In genomic region chr10:15807271-15807670, GRCm38 (mm10) we compare ENCODE assay signal across 21 mouse cellular contexts.
DNase-seq lines count a peak whose midpoint lies in the region; ATAC-seq and TF ChIP-seq lines count a peak whose summit lies in the region.
"Had no signal": no experiment of that assay in that cellular context is flagged by ENCODE, and none has a peak within 500 bp of the region (broad histone marks: within the 10 kb centered on the region; RNA-seq: fewer than 3 reads in every experiment).

No protein-coding gene starts in this region.

- no peak for DNase-seq in forebrain, postnatal 0 days
- peak; percentile 5 to 15 for DNase-seq in left cerebral cortex, adult 18-20 months (ENCODE audit: low spot score in 2 of 2)
- no peak for DNase-seq in left cerebral cortex, postnatal 4 days
- DNase-seq in brain, adult 2 months (ENCODE audit: low read depth, low spot score), result peak; percentile 67
- peak; percentile 71 for DNase-seq in telencephalon, adult 2 months (ENCODE audit: low read depth, low spot score)
- DNase-seq in cerebellum, postnatal 4 days (ENCODE audit: low spot score in 2 of 2), result no peak
- DNase-seq: adrenal gland, adult 8-10 months; adrenal gland, postnatal 36 days; B cell, adult 2 months; cerebellum, adult 11 months; cerebellum, adult 8-10 months; cerebellum, postnatal 14 days; gastrocnemius, postnatal 14 days had no signal

- no peak overlapping the region for H3K27ac ChIP-seq in forebrain, postnatal 0 days (ENCODE audit: low read depth, low read length)
- H3K27ac ChIP-seq in forebrain, embryonic 16.5 days (ENCODE audit: low read length), result no peak overlapping the region
- H3K27ac ChIP-seq: embryonic facial prominence, embryonic 12.5 days; forebrain, embryonic 15.5 days; hindbrain, embryonic 10.5 days; hindbrain, embryonic 14.5 days had no signal

- H3K9me3 ChIP-seq in forebrain, postnatal 0 days (ENCODE audit: low read length), result no peaks in the 10 kb centered on the region
- no peaks in the 10 kb centered on the region for H3K9me3 ChIP-seq in forebrain, embryonic 16.5 days (ENCODE audit: control insufficient read depth, low read length)
- H3K9me3 ChIP-seq: embryonic facial prominence, embryonic 12.5 days; forebrain, embryonic 15.5 days; G1E; heart, embryonic 12.5 days; hindbrain, embryonic 10.5 days had no signal

- no peak overlapping the region for H3K4me2 ChIP-seq in forebrain, postnatal 0 days (ENCODE audit: low read depth)
- H3K4me2 ChIP-seq in forebrain, embryonic 16.5 days (ENCODE audit: low read length), result no peak overlapping the region
- H3K4me2 ChIP-seq: embryonic facial prominence, embryonic 12.5 days; forebrain, embryonic 15.5 days; heart, embryonic 12.5 days; hindbrain, embryonic 14.5 days had no signal

- H3K4me3 ChIP-seq in forebrain, postnatal 0 days (ENCODE audit: low read depth, low read length), result no peak overlapping the region
- no peak overlapping the region for H3K4me3 ChIP-seq in forebrain, embryonic 16.5 days (replicated peaks; ENCODE audit: low read length)
- H3K4me3 ChIP-seq: embryonic facial prominence, embryonic 12.5 days; forebrain, embryonic 15.5 days; heart, embryonic 12.5 days; hindbrain, embryonic 10.5 days had no signal

- no peaks in the 10 kb centered on the region for H3K27me3 ChIP-seq in forebrain, postnatal 0 days (ENCODE audit: insufficient read depth, low read length)
- H3K27me3 ChIP-seq in forebrain, embryonic 16.5 days (replicated peaks; ENCODE audit: control insufficient read depth, insufficient read depth, low read length), result no peaks in the 10 kb centered on the region
- H3K27me3 ChIP-seq: embryonic facial prominence, embryonic 12.5 days; forebrain, embryonic 15.5 days; heart, embryonic 12.5 days had no signal

- 0 out of 2 replicates have a peak, but pooled peaks have one; percentile 32 for ATAC-seq in forebrain, postnatal 0 days
- ATAC-seq in forebrain, embryonic 16.5 days, result no peak
- ATAC-seq: CD4-positive, CD25-positive, alpha-beta regulatory T cell, adult 4 months; forebrain, embryonic 15.5 days had no signal

- intact Hi-C loops in left cerebral cortex, postnatal 4 days (cut with DNase I), result no loop called here

- no peaks in the 10 kb centered on the region for H3K36me3 ChIP-seq in forebrain, postnatal 0 days (ENCODE audit: insufficient read depth)
- no peaks in the 10 kb centered on the region for H3K36me3 ChIP-seq in forebrain, embryonic 16.5 days (ENCODE audit: control insufficient read depth, insufficient read depth)
- H3K36me3 ChIP-seq: embryonic facial prominence, embryonic 12.5 days; forebrain, embryonic 15.5 days; G1E; heart, embryonic 12.5 days; hindbrain, embryonic 10.5 days had no signal

- 81% methylated on average over 3 of the region's 3 CpGs for WGBS in forebrain, postnatal 0 days
- WGBS in forebrain, embryonic 16.5 days, result 86% methylated on average over 3 of the region's 3 CpGs

- no peaks in the 10 kb centered on the region for H3K4me1 ChIP-seq in forebrain, postnatal 0 days (ENCODE audit: insufficient read depth)
- no peaks in the 10 kb centered on the region for H3K4me1 ChIP-seq in forebrain, embryonic 16.5 days (replicated peaks; ENCODE audit: control insufficient read depth, insufficient read depth, low read length)
- H3K4me1 ChIP-seq: embryonic facial prominence, embryonic 12.5 days; forebrain, embryonic 15.5 days; heart, embryonic 12.5 days; hindbrain, embryonic 10.5 days had no signal

- no peak overlapping the region for H3K9ac ChIP-seq in forebrain, postnatal 0 days
- H3K9ac ChIP-seq in forebrain, embryonic 16.5 days (replicated peaks; ENCODE audit: low read depth, low read length), result no peak overlapping the region
- H3K9ac ChIP-seq: embryonic facial prominence, embryonic 12.5 days; forebrain, embryonic 15.5 days; heart, embryonic 12.5 days; hindbrain, embryonic 14.5 days had no signal

- no peak for TF ChIP-seq CTCF in forebrain, postnatal 0 days (IDR thresholded peaks at IDR 0.05; ENCODE audit: low read depth)

Comparison
In these comparisons a context has a peak if more than half of its experiments do, and no peak if none do; other contexts are left out.
1. DNase-seq: peak in left cerebral cortex, adult 18-20 months (2 of 2), brain, adult 2 months (single experiment) and telencephalon, adult 2 months (single experiment); none in forebrain, postnatal 0 days (single experiment), left cerebral cortex, postnatal 4 days (single experiment) and cerebellum, postnatal 4 days (0 of 2).